Mouse (Mus musculus): ENCODE results near the gene Rcl1.

Rcl1 gene

DNA sequence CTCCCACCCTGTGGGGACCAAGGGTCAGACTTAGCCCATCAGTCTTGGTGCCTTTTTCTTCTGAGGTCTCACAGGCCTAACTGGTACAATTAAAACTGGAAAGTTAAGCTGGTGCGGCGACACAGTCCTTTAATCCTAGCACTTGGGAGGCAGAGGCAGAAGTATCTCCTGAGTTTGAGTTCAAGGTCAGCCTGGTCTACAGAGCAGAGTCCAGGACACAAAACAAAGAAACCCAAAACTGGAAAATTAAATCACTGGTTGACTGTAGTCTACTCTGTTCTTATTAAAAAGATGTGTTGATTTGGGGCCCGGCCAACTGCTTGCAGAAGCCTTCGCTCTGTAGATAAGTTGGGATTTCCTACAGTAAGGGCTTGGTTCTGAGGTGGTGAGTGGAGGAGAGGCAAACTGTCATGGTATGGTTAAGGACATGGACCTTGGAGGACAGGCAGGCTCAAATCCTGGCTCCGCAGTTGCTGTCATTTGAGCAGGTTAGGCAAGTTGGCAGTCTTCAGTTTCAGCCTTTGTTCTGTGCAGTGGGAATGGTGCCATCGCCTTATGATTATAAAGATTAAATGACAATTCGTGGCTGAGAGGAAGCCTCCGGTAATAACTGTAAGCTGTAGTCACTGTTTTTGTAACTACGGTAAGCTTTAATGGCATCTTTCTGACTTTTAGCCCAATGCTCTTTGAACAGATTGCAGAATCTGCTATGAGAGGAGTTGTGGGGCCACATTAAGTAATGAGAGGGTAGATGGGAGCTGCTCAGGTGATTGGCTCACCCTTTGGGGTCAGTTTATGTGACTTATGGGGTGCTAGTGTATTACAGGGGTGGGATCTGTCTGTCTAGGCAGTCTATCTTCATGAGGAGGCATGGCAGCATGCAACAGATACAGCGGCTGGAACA, 12.8 kb downstream of the Rcl1 start:
- DNase-seq, result no peak

DNA sequence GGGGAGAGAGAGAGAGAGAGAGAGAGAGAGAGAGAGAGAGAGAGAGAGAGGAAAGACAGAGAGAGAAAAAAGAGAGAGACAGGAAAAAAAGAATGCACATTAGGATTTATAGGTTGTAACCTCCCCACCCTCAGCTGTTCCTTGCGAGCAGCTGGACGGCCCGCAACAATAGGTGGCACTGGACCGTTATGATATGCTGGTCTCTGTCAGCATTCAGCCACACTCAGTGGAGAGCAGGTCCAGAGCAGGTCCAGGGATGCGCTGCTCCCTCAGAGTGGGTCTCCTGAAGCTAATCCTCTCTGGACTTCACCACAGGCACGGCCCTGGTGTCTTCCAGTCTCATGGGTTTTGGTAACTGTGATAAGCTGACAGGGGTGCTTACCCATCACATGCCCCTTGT, 15.6 kb downstream of the Rcl1 start:
- DNase-seq, result no peak

- DNase-seq, result no peak
Observed at GRCm38 (mm10) chr19:29118196-29118595, 17.0 kb downstream of the Rcl1 start.

- no peak for DNase-seq
Observed at GRCm38 (mm10) chr19:29120311-29120710, 19.1 kb downstream of the Rcl1 start.

DNA sequence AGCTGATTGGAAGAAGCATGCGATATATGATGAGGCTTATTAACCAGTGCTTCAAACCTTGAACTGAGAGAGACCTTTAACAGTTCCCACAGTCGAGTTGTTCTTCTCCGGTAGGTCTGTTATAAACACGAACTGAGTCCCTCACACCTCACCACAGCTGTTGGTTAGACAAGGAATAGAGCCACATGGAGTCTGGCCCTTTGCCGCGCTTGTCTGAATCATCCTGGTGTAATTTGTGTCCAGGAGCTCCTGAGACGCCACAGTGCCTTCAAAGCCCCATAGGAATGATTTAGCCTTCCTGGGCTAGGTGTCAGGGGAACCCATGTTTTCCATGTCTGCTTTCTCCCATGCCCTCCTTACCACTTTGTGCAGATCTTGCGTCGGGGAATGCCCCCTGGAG, 20.2 kb downstream of the Rcl1 start:
- no peak for DNase-seq

- DNase-seq, result no peak
Observed at GRCm38 (mm10) chr19:29124886-29125585, 23.9 kb downstream of the Rcl1 start.

GRCm38 (mm10) chr19:29126347-29127015, 25.3 kb downstream of the Rcl1 start:
- DNase-seq, result no peak

DNA sequence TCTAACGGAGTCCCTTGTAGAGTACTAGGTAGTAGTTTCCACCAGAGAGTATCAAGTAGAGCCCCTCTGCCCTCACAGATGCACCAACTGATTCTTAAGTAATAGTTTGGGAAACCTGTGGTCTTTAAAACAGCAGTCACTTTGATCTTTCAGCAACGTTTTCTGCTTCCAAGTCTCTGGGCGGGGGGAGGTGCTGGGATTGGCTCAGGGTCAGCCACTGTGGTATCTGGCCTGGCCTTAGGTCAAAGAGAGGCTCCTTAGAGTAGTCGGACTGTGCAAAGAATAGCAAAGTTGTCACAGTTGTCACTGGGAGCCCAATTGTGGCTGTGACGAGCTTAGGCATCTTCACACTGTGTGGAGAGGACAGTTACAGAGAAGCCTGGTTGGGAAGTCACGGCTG, 26.2 kb downstream of the Rcl1 start:
- DNase-seq, result no peak

- no peak for DNase-seq
Observed at GRCm38 (mm10) chr19:29128217-29128616, 27.0 kb downstream of the Rcl1 start.

GRCm38 (mm10) chr19:29129551-29129950, 28.4 kb downstream of the Rcl1 start:
- DNase-seq, result no peak

DNA sequence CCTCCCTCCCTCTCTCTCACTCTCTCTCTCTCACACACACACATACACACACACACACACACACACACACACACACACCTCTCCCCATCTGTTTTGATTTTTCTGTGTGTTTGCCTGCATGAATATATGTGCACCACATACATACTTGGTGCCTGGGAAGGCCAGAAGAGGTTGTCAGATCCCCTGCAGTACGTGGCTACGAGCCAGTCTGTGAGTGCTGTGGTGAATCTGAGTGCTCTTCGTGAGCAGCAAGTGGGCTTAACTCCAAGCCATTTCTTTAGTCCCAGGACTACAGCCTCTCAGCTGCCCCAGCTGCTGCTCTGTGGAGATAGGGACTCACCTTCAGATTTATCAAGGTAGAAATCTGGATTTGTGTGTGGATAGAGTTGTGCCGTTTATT, 30.0 kb downstream of the Rcl1 start:
- DNase-seq, result no peak

GRCm38 (mm10) chr19:29134293-29134692, 33.1 kb downstream of the Rcl1 start:
- DNase-seq, result no peak

GRCm38 (mm10) chr19:29135172-29135736, 34.1 kb downstream of the Rcl1 start:
- no peak for DNase-seq

- DNase-seq, result no peak
Observed at GRCm38 (mm10) chr19:29138546-29139270, 37.5 kb downstream of the Rcl1 start.

- DNase-seq, result peak; percentile 34
Observed at GRCm38 (mm10) chr19:29139699-29140456, 38.7 kb downstream of the Rcl1 start.

DNA sequence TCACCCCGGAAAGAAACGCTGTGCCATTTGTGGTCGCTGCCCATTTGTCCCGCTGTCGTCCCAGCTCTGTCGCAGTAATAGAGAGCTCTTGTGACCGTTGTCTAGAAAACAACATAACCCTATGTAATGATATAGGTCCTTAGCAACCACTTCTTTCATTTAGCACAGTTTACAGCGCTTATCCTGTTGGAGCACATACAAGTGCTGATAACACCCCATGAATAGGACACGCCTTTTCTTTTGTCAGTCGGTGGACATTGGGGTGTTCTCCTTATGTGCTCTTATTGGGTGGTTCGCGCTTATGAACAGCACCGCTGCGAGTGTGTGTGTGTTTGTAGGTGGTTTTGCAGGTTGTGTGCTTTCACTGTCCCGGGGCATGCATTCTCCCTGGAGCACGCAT, 39.8 kb downstream of the Rcl1 start:
- no peak for DNase-seq

DNA sequence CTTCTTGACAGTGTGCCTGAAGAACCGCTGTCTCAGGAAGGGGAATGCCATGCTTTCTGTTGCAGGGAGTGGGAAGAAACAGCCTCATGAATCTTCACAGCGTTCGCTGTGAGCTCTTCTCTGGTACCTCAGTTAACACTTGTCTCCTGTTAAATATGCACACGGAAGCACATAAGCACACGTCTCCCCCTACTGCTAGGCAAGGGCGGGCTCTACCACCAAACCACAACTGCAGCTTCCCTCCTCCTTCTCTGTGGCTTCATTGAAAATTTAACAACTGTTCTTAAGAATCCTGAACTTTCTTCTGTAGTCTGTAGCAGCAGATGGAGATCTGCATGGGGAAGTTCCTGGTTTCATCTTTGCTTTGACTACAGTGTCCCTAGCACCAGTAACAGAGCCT, 41.1 kb downstream of the Rcl1 start:
- no peak for DNase-seq

GRCm38 (mm10) chr19:29145421-29145820, 44.2 kb downstream of the Rcl1 start:
- DNase-seq, result no peak

DNA sequence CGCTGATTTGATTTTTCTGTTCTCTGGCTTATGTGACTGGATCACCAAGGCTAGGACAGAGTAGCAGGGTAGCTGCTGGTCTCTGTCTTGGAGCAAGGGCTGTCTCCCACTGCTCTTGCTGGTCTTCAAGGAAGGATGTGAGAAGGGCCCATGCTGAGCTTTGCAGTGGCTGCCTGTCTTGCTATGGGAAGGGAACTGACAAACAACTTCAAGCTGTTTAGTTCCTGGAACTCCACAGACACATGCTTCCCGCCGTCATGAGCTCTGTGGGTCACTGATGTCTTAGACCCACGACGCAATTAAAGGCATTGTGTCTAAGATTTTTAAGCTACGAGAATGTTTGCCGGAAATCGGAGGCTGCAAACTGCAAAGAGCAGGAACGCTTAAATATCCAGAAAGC, 45.6 kb downstream of the Rcl1 start:
- no peak for DNase-seq

GRCm38 (mm10) chr19:29149583-29149982, 48.4 kb downstream of the Rcl1 start:
- DNase-seq, result no peak

GRCm38 (mm10) chr19:29150038-29150437, 48.9 kb downstream of the Rcl1 start:
- no peak for DNase-seq

DNA sequence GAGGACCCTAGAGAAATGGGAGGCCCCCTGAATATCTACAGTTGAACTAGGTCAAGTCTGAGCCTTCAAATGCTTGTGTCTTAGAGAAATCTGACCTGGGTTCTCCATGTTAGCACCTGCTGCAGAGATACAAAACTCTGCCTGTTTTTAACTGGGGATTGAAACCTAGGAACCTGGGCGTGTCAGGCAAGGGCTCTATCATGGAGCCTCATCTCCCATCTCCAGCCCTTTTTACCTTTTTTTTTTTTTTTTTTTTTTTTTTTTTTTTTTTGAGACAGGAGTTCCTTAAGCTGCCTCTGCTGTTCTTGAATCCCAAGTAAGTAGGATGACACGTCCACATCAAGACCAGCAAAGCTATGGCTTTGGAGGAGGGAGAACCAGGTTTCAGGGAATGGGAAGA, 50.3 kb downstream of the Rcl1 start:
- no peak for DNase-seq
